14 mouse cellular contexts compared by ENCODE assay signal in the genomic region with DNA sequence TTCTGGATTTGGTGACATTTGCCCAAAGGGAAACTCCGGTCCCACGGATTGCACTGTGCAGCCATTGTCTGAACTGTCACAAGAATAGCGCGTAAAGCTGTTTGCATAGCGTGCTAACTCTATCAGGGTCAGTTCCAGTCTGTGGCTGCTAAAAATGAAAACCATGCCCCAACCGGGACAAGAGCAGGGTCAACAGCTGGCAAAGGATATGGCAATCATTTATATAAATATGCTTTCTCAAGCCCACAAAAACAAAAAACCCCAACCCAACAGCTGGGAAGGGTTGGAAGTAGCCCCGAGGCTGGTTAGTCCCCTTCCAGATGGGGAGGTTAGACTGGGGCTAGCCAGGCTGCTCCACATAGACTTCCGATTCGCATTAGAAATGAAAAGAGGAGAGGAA.
DNase-seq lines count a peak whose midpoint lies in the region; ATAC-seq lines count a peak whose summit lies in the region.
"Had no signal": no experiment of that assay in that cellular context is flagged by ENCODE, and none has a peak within 500 bp of the region (broad histone marks: within the 10 kb centered on the region; RNA-seq: fewer than 3 reads in every experiment).

No protein-coding gene starts in this region.

- no peak overlapping the region for H3K4me3 ChIP-seq in heart, embryonic 15.5 days
- no peak overlapping the region for H3K4me3 ChIP-seq in midbrain, embryonic 11.5 days (ENCODE audit: low read depth, low read length)
- H3K4me3 ChIP-seq in midbrain, embryonic 16.5 days (ENCODE audit: low read depth, low read length) = no peak overlapping the region
- H3K4me3 ChIP-seq in intestine, embryonic 16.5 days (ENCODE audit: low read length) = 0 out of 2 replicates have a peak overlapping the region, but pooled peaks have one; percentile 1
- H3K4me3 ChIP-seq in stomach, embryonic 15.5 days (replicated peaks) = 0 out of 2 replicates have a peak overlapping the region, but pooled peaks have one; percentile 8
- H3K4me3 ChIP-seq: forebrain, embryonic 15.5 days; liver, embryonic 13.5 days had no signal

- 42% methylated on average over 9 of the region's 9 CpGs for WGBS in heart, embryonic 15.5 days
- WGBS in midbrain, embryonic 11.5 days = 54% methylated on average over 9 of the region's 9 CpGs
- 37% methylated on average over 9 of the region's 9 CpGs for WGBS in midbrain, embryonic 16.5 days
- 31% methylated on average over 9 of the region's 9 CpGs for WGBS in intestine, embryonic 16.5 days
- 29% methylated on average over 9 of the region's 9 CpGs for WGBS in stomach, embryonic 15.5 days

- H3K9ac ChIP-seq in heart, embryonic 15.5 days = no peak overlapping the region
- no peak overlapping the region for H3K9ac ChIP-seq in midbrain, embryonic 11.5 days (ENCODE audit: low read length)
- H3K9ac ChIP-seq in midbrain, embryonic 16.5 days (ENCODE audit: low read depth, low read length) = no peak overlapping the region
- H3K9ac ChIP-seq in intestine, embryonic 16.5 days (ENCODE audit: low read depth, low read length) = peak overlapping the region; percentile 40; the same call in 1 of the 2 replicates
- no peak overlapping the region for H3K9ac ChIP-seq in stomach, embryonic 15.5 days
- H3K9ac ChIP-seq: forebrain, embryonic 15.5 days; liver, embryonic 13.5 days had no signal

- peak overlapping the region; percentile 43 for H3K4me2 ChIP-seq in heart, embryonic 15.5 days
- no peak overlapping the region; the same call in 1 of the 2 replicates for H3K4me2 ChIP-seq in midbrain, embryonic 11.5 days
- H3K4me2 ChIP-seq in midbrain, embryonic 16.5 days (ENCODE audit: low read length) = no peak overlapping the region
- H3K4me2 ChIP-seq in intestine, embryonic 16.5 days (ENCODE audit: low read depth, low read length) = peak overlapping the region; percentile 37
- H3K4me2 ChIP-seq in stomach, embryonic 15.5 days = peak overlapping the region; percentile 41
- H3K4me2 ChIP-seq: forebrain, embryonic 15.5 days; liver, embryonic 13.5 days had no signal

- H3K9me3 ChIP-seq in heart, embryonic 15.5 days (replicated peaks) = no peaks in the 10 kb centered on the region
- no peaks in the 10 kb centered on the region for H3K9me3 ChIP-seq in midbrain, embryonic 11.5 days (ENCODE audit: control insufficient read depth, low read length)
- H3K9me3 ChIP-seq in midbrain, embryonic 16.5 days (replicated peaks; ENCODE audit: control insufficient read depth, low read length, poor library complexity, severe bottlenecking) = no peaks in the 10 kb centered on the region
- H3K9me3 ChIP-seq in intestine, embryonic 16.5 days (ENCODE audit: control insufficient read depth, low read length) = no peaks in the 10 kb centered on the region
- no peaks in the 10 kb centered on the region for H3K9me3 ChIP-seq in stomach, embryonic 15.5 days
- H3K9me3 ChIP-seq: forebrain, embryonic 15.5 days; liver, embryonic 13.5 days had no signal

- H3K27ac ChIP-seq in heart, embryonic 15.5 days = no peak overlapping the region; the same call in 1 of the 2 replicates
- no peak overlapping the region for H3K27ac ChIP-seq in midbrain, embryonic 11.5 days (ENCODE audit: low read depth, low read length)
- H3K27ac ChIP-seq in midbrain, embryonic 16.5 days (ENCODE audit: low read length) = no peak overlapping the region
- peak overlapping the region; percentile 51; the same call in 1 of the 2 replicates for H3K27ac ChIP-seq in intestine, embryonic 16.5 days (ENCODE audit: low read length)
- H3K27ac ChIP-seq in stomach, embryonic 15.5 days = peak overlapping the region; percentile 68
- H3K27ac ChIP-seq: forebrain, embryonic 15.5 days; liver, embryonic 13.5 days had no signal

- peaks cover 11% of the 10 kb centered on the region for H3K4me1 ChIP-seq in heart, embryonic 15.5 days (replicated peaks)
- peaks cover 6% of the 10 kb centered on the region; the same call in 1 of the 2 replicates for H3K4me1 ChIP-seq in midbrain, embryonic 11.5 days (ENCODE audit: control insufficient read depth, insufficient read depth, low read length)
- H3K4me1 ChIP-seq in midbrain, embryonic 16.5 days (ENCODE audit: control insufficient read depth, insufficient read depth, low read length) = peaks cover 7% of the 10 kb centered on the region
- peaks cover 6% of the 10 kb centered on the region; the same call in 1 of the 2 replicates for H3K4me1 ChIP-seq in intestine, embryonic 16.5 days (ENCODE audit: control insufficient read depth, insufficient read depth, low read length)
- peaks cover 12% of the 10 kb centered on the region for H3K4me1 ChIP-seq in stomach, embryonic 15.5 days

- no peak for DNase-seq in heart, adult 9 months (ENCODE audit: low spot score in 2 of 2)
- peak; percentile 90 for DNase-seq in midbrain, embryonic 11.5 days (ENCODE audit: low spot score, missing footprints)
- no peak for DNase-seq in testis, postnatal 14 days (ENCODE audit: low spot score)
- DNase-seq: cerebellum, adult 9-11 months; liver, embryonic 13.5 days; thymus, postnatal 4 days had no signal

- ATAC-seq in heart, embryonic 15.5 days (replicated peaks; ENCODE audit: insufficient number of reproducible peaks, insufficient read depth, low FRiP score, low read depth) = no peak
- no peak for ATAC-seq in midbrain, embryonic 11.5 days (ENCODE audit: low FRiP score)
- no peak for ATAC-seq in midbrain, embryonic 16.5 days
- ATAC-seq in intestine, embryonic 16.5 days = no peak
- no peak; the same call in 1 of the 2 replicates for ATAC-seq in stomach, embryonic 15.5 days (ENCODE audit: insufficient read depth, low FRiP score, low read depth)
- no peak for ATAC-seq in granulocyte monocyte progenitor cell, adult 5-6 weeks (replicated peaks; ENCODE audit: poor library complexity, severe bottlenecking)
- ATAC-seq: CD4-positive, CD25-positive, alpha-beta regulatory T cell, adult 4 months; forebrain, embryonic 15.5 days; inflammation-experienced regulatory T-cells, adult 6 months had no signal

- no peaks in the 10 kb centered on the region for H3K27me3 ChIP-seq in heart, embryonic 15.5 days
- H3K27me3 ChIP-seq in midbrain, embryonic 11.5 days (ENCODE audit: control insufficient read depth, insufficient read depth, low read length) = no peaks in the 10 kb centered on the region
- no peaks in the 10 kb centered on the region for H3K27me3 ChIP-seq in midbrain, embryonic 16.5 days (ENCODE audit: control insufficient read depth, insufficient read depth, low read depth, low read length)
- no peaks in the 10 kb centered on the region for H3K27me3 ChIP-seq in intestine, embryonic 16.5 days (replicated peaks; ENCODE audit: control insufficient read depth, insufficient read depth, low read length)
- H3K27me3 ChIP-seq in stomach, embryonic 15.5 days (replicated peaks) = no peaks in the 10 kb centered on the region
- H3K27me3 ChIP-seq: forebrain, embryonic 15.5 days; liver, embryonic 13.5 days had no signal

- no peaks in the 10 kb centered on the region for H3K36me3 ChIP-seq in heart, embryonic 15.5 days
- no peaks in the 10 kb centered on the region for H3K36me3 ChIP-seq in midbrain, embryonic 11.5 days (ENCODE audit: control insufficient read depth, insufficient read depth, low read length)
- no peaks in the 10 kb centered on the region for H3K36me3 ChIP-seq in midbrain, embryonic 16.5 days (ENCODE audit: control insufficient read depth, insufficient read depth, low read length)
- H3K36me3 ChIP-seq in intestine, embryonic 16.5 days (ENCODE audit: control insufficient read depth, insufficient read depth, low read length) = no peaks in the 10 kb centered on the region
- H3K36me3 ChIP-seq in stomach, embryonic 15.5 days = no peaks in the 10 kb centered on the region
- H3K36me3 ChIP-seq: forebrain, embryonic 15.5 days; liver, embryonic 13.5 days had no signal

Comparison
In these comparisons a context has a peak if more than half of its experiments do, and no peak if none do; other contexts are left out.
1. H3K27ac ChIP-seq: peak in intestine, embryonic 16.5 days (single experiment) and stomach, embryonic 15.5 days (single experiment); none in heart, embryonic 15.5 days (single experiment), midbrain, embryonic 11.5 days (single experiment) and midbrain, embryonic 16.5 days (single experiment).
2. H3K4me2 ChIP-seq: peak in heart, embryonic 15.5 days (single experiment), intestine, embryonic 16.5 days (single experiment) and stomach, embryonic 15.5 days (single experiment); none in midbrain, embryonic 11.5 days (single experiment) and midbrain, embryonic 16.5 days (single experiment).
3. H3K4me3 ChIP-seq: peak in intestine, embryonic 16.5 days (single experiment) and stomach, embryonic 15.5 days (single experiment); none in heart, embryonic 15.5 days (single experiment), midbrain, embryonic 11.5 days (single experiment) and midbrain, embryonic 16.5 days (single experiment).